In genomic region chr8:94447583-94448324, GRCm38 (mm10) we compare ENCODE assay signal across 21 mouse cellular contexts. TPM values are rescaled to one million over a fixed set of nuclear protein-coding genes. Genes with fewer than 3 reads are reported as not detected.
DNase-seq lines count a peak whose midpoint lies in the region; TF ChIP-seq lines count a peak whose summit lies in the region.
"Had no signal": no experiment of that assay in that cellular context is flagged by ENCODE, and none has a peak within 500 bp of the region (broad histone marks: within the 10 kb centered on the region; RNA-seq: fewer than 3 reads in every experiment).

No protein-coding gene starts in this region.

- TF ChIP-seq CTCF in CH12.LX (conservative IDR thresholded peaks at IDR 0.05 in 1 of 2, IDR thresholded peaks at IDR 0.05 in 1 of 2; ENCODE audit: low read depth in 2 of 2, low read length in 2 of 2): no peak

- TF ChIP-seq EP300 in CH12.LX (IDR thresholded peaks at IDR 0.05; ENCODE audit: low read length): peak; percentile 89

- H3K9me3 ChIP-seq in CH12.LX (replicated peaks; ENCODE audit: low read length): peaks cover 7% of the 10 kb centered on the region
- H3K9me3 ChIP-seq: forebrain, embryonic 15.5 days; limb, embryonic 10.5 days; liver, embryonic 13.5 days; lung, embryonic 15.5 days; midbrain, embryonic 13.5 days had no signal

- DNase-seq in kidney, adult 8-10 months: peak; percentile 44 to 62
- DNase-seq in kidney, postnatal 4 days: no peak
- DNase-seq in CH12.LX (ENCODE audit: extremely low read depth): no peak
- DNase-seq in embryo, embryonic 10.5 days (ENCODE audit: low spot score): peak; percentile 44
- peak; percentile 60 to 64 for DNase-seq in kidney, postnatal 25 days
- DNase-seq in left cerebral cortex, adult 8-10 months (ENCODE audit: low spot score in 2 of 2): no peak
- no peak for DNase-seq in layer of hippocampus, adult 8-10 months (ENCODE audit: low spot score in 2 of 2)
- DNase-seq in lung, postnatal 4 days: no peak
- DNase-seq: adrenal gland, postnatal 36 days; cerebellum, adult 9-11 months; heart, adult 18-20 months; liver, embryonic 13.5 days; retina, postnatal 1 day; right cerebral cortex, postnatal 4 days; thymus, adult 18-20 months had no signal

- dilution Hi-C loops in CH12.LX (cut with MboI; ENCODE audit: extremely low pct_ligation_motif_present, extremely low pct_unique_long_range_greater_than_20kb, low sequenced_read_pairs): no loop called here

- peaks cover 34 to 65% of the 10 kb centered on the region in 2 experiments for H3K36me3 ChIP-seq in CH12.LX (replicated peaks in 1 of 2; ENCODE audit: control insufficient read depth in 1 of 2, insufficient read depth in 1 of 2, low read length in 1 of 2)
- H3K36me3 ChIP-seq: forebrain, embryonic 15.5 days; limb, embryonic 10.5 days; liver, embryonic 13.5 days; lung, embryonic 15.5 days; midbrain, embryonic 13.5 days had no signal

- no peak for TF ChIP-seq POLR2A in CH12.LX (IDR thresholded peaks at IDR 0.05; ENCODE audit: low read depth, low read length)

- H3K9ac ChIP-seq in CH12.LX (ENCODE audit: insufficient read depth, low read depth): 0 out of 2 replicates have a peak overlapping the region, but pooled peaks have one; percentile 35
- H3K9ac ChIP-seq: forebrain, embryonic 15.5 days; hindbrain, embryonic 14.5 days; liver, embryonic 13.5 days; lung, embryonic 15.5 days; midbrain, embryonic 13.5 days had no signal

- no peak overlapping the region for H3K4me3 ChIP-seq in CH12.LX (replicated peaks in 1 of 3; ENCODE audit: low read depth in 2 of 3, low read length in 2 of 3, poor library complexity in 1 of 3)
- H3K4me3 ChIP-seq: erythroblast, embryonic 14.5 days; forebrain, embryonic 15.5 days; limb, embryonic 10.5 days; liver, embryonic 13.5 days; lung, embryonic 15.5 days; midbrain, embryonic 13.5 days had no signal

- peak overlapping the region; percentile 86 for H3K27ac ChIP-seq in CH12.LX (ENCODE audit: insufficient read depth, low read depth)
- H3K27ac ChIP-seq: forebrain, embryonic 15.5 days; hindbrain, embryonic 14.5 days; limb, embryonic 10.5 days; liver, embryonic 13.5 days; lung, embryonic 15.5 days; midbrain, embryonic 13.5 days had no signal

- H3K79me2 ChIP-seq in CH12.LX (replicated peaks; ENCODE audit: control insufficient read depth, extremely low read depth, insufficient read depth, poor library complexity, severe bottlenecking): peaks cover 50% of the 10 kb centered on the region

- H3K4me1 ChIP-seq in CH12.LX (ENCODE audit: control insufficient read depth in 1 of 2, insufficient read depth in 2 of 2): peaks cover 28 to 63% of the 10 kb centered on the region in 2 experiments
- H3K4me1 ChIP-seq: forebrain, embryonic 15.5 days; liver, embryonic 13.5 days; lung, embryonic 15.5 days; midbrain, embryonic 13.5 days had no signal

- H3K27me3 ChIP-seq in CH12.LX (replicated peaks): no peaks in the 10 kb centered on the region
- H3K27me3 ChIP-seq: forebrain, embryonic 15.5 days; liver, embryonic 13.5 days; lung, embryonic 15.5 days; midbrain, embryonic 13.5 days had no signal

- TF ChIP-seq RAD21 in CH12.LX (IDR thresholded peaks at IDR 0.05; ENCODE audit: low read depth, low read length): no peak

- in situ Hi-C loops in CH12.LX (cut with MboI; ENCODE audit: low pct_ligation_motif_present, low pct_unique_long_range_greater_than_20kb, low sequenced_read_pairs): no loop called here

- H3K4me2 ChIP-seq in CH12.LX (ENCODE audit: insufficient read depth, low read depth, poor library complexity, severe bottlenecking): peak overlapping the region; percentile 9; the same call in 1 of the 2 replicates
- H3K4me2 ChIP-seq: forebrain, embryonic 15.5 days; hindbrain, embryonic 14.5 days; liver, embryonic 13.5 days; lung, embryonic 15.5 days; midbrain, embryonic 13.5 days had no signal

TF ChIP-seq in CH12.LX, 34 proteins besides CTCF, POLR2A, EP300 and RAD21:
- TF ChIP-seq MAFK (IDR thresholded peaks at IDR 0.05; ENCODE audit: insufficient replicate concordance, low read length): no peak
- TF ChIP-seq ZNF384 (IDR thresholded peaks at IDR 0.05; ENCODE audit: low read depth, low read length): no peak
- no peak for TF ChIP-seq MAX (IDR thresholded peaks at IDR 0.05; ENCODE audit: low read length)
- TF ChIP-seq IRF4 (IDR thresholded peaks at IDR 0.05; ENCODE audit: low read depth, low read length): peak; percentile 78
- TF ChIP-seq KAT2A (IDR thresholded peaks at IDR 0.05; ENCODE audit: insufficient replicate concordance, low read length): no peak
- no peak for TF ChIP-seq USF2 (conservative IDR thresholded peaks at IDR 0.05; ENCODE audit: low read depth, low read length)
- TF ChIP-seq NELFE (IDR thresholded peaks at IDR 0.05; ENCODE audit: low read depth, low read length): 0 out of 2 replicates have a peak, but pooled peaks have one; percentile 20
- TF ChIP-seq ELF1 (IDR thresholded peaks at IDR 0.05; ENCODE audit: low read depth, low read length): no peak
- TF ChIP-seq PAX5 (IDR thresholded peaks at IDR 0.05; ENCODE audit: low read length): no peak
- TF ChIP-seq MXI1 (IDR thresholded peaks at IDR 0.05; ENCODE audit: low read depth, low read length): no peak
- 0 out of 2 replicates have a peak, but pooled peaks have one; percentile 16 for TF ChIP-seq MEF2A (IDR thresholded peaks at IDR 0.05; ENCODE audit: borderline replicate concordance, low read depth, low read length)
- no peak for TF ChIP-seq MYC (IDR thresholded peaks at IDR 0.05; ENCODE audit: low read depth, low read length)
- TF ChIP-seq MAZ (IDR thresholded peaks at IDR 0.05; ENCODE audit: low read depth, low read length): peak; percentile 62; the same call in 1 of the 2 replicates
- 0 out of 2 replicates have a peak, but pooled peaks have one; percentile 33 for TF ChIP-seq SIN3A (IDR thresholded peaks at IDR 0.05; ENCODE audit: low read length)
- TF ChIP-seq CHD1 (IDR thresholded peaks at IDR 0.05; ENCODE audit: low read depth, low read length): peak; percentile 20; the same call in 1 of the 2 replicates
- TF ChIP-seq ETS1 (conservative IDR thresholded peaks at IDR 0.05; ENCODE audit: low read depth, low read length): peak; percentile 27; the same call in 1 of the 2 replicates
- no peak for TF ChIP-seq E2F4 (IDR thresholded peaks at IDR 0.05; ENCODE audit: insufficient replicate concordance, low read depth, low read length)
- no peak for TF ChIP-seq BHLHE40 (IDR thresholded peaks at IDR 0.05; ENCODE audit: low read depth, low read length)
- TF ChIP-seq TCF12 (IDR thresholded peaks at IDR 0.05; ENCODE audit: low read depth, low read length): peak; percentile 65
- TF ChIP-seq CHD2 (IDR thresholded peaks at IDR 0.05; ENCODE audit: low read length): peak; percentile 24; the same call in 1 of the 2 replicates
- no peak for TF ChIP-seq HCFC1 (IDR thresholded peaks at IDR 0.05; ENCODE audit: low read depth, low read length)
- TF ChIP-seq JUND (conservative IDR thresholded peaks at IDR 0.05; ENCODE audit: low read depth, low read length): peak; percentile 50; the same call in 1 of the 2 replicates
- TF ChIP-seq JUN (IDR thresholded peaks at IDR 0.05; ENCODE audit: insufficient read depth, low read depth, low read length): no peak
- TF ChIP-seq ZKSCAN1 (IDR thresholded peaks at IDR 0.05; ENCODE audit: borderline replicate concordance, low read depth, low read length): no peak
- no peak for TF ChIP-seq USF1 (IDR thresholded peaks at IDR 0.05; ENCODE audit: low read depth, low read length)
- TF ChIP-seq SMC3 (IDR thresholded peaks at IDR 0.05; ENCODE audit: low read depth, low read length): no peak
- no peak for TF ChIP-seq RCOR1 (conservative IDR thresholded peaks at IDR 0.05; ENCODE audit: low read depth, low read length)
- TF ChIP-seq NRF1 (IDR thresholded peaks at IDR 0.05; ENCODE audit: low read depth, low read length): no peak
- no peak for TF ChIP-seq POLR2AphosphoS2 (IDR thresholded peaks at IDR 0.05; ENCODE audit: low read depth, low read length)
- no peak for TF ChIP-seq TBP (conservative IDR thresholded peaks at IDR 0.05; ENCODE audit: low read depth, low read length)
- no peak for TF ChIP-seq ZMIZ1 (IDR thresholded peaks at IDR 0.05; ENCODE audit: low read depth, low read length)
- no peak for TF ChIP-seq ZC3H11A (IDR thresholded peaks at IDR 0.05; ENCODE audit: low read depth, low read length)
- TF ChIP-seq GABPA (IDR thresholded peaks at IDR 0.05; ENCODE audit: insufficient replicate concordance, low read depth, low read length): no peak
- TF ChIP-seq UBTF (IDR thresholded peaks at IDR 0.05; ENCODE audit: low read depth, low read length): no peak

RNA-seq across cellular contexts. Expression of gene Nlrc5, which starts 13.6 kb away (rescaled TPM):
- total RNA-seq in CH12.LX (2012; rRNA removed) (58.6 and 73.0 TPM in 2 replicates), CH12.LX (2014; rRNA removed) (58.1 and 60.2 TPM in 2 replicates)
- 72.5 and 75.2 TPM in 2 replicates for polyA plus RNA-seq in CH12.LX (2012; ENCODE audit: insufficient read length, low read depth)
- 1 to 10 TPM in 3 of 4 experiments, under 1 TPM in 1; 0.81 to 3.7 (median 2.6) TPM for total RNA-seq in left cerebral cortex, adult 8-10 months (2022)
- total RNA-seq in layer of hippocampus, adult 8-10 months (2022): 1 to 10 TPM in 2 of 4 experiments, under 1 TPM in 2; 0.62 to 6.2 (median 2.1) TPM
- polyA plus RNA-seq: limb, embryonic 10.5 days had no signal

Comparison
In these comparisons a context has a peak if more than half of its experiments do, and no peak if none do; other contexts are left out.
1. DNase-seq: peak in kidney, adult 8-10 months (2 of 2), embryo, embryonic 10.5 days (single experiment) and kidney, postnatal 25 days (2 of 2); none in kidney, postnatal 4 days (0 of 2), CH12.LX (single experiment), left cerebral cortex, adult 8-10 months (0 of 2), layer of hippocampus, adult 8-10 months (0 of 2) and lung, postnatal 4 days (0 of 2).
2. RNA of gene Nlrc5, which starts 13.6 kb away (total RNA-seq): 58.1 to 73.0 TPM in CH12.LX; 0.62 to 6.2 TPM in layer of hippocampus, adult 8-10 months and 0.81 to 3.7 TPM in left cerebral cortex, adult 8-10 months; every median in the first group is over 4 times any median in the second.